Mouse (Mus musculus): Measurements from ENCODE around the gene Dolpp1. TPM values are rescaled to one million over a fixed set of nuclear protein-coding genes. Genes with fewer than 3 reads are reported as not detected.
"Not testable (repeated sequence)": the region's sequence is repeated elsewhere in the genome, so short reads cannot be mapped to it uniquely, and the experiment has no call there.

The Dolpp1 gene
- polyA plus RNA-seq, 1 experiment = not detected

- no peak for TF ChIP-seq CTCF (IDR thresholded peaks at IDR 0.05; ENCODE audit: insufficient read depth, low read depth, low read length)
- TF ChIP-seq POLR2A (IDR thresholded peaks at IDR 0.05; ENCODE audit: insufficient read depth, low read depth, low read length) = 0 out of 2 replicates have a peak, but pooled peaks have one; percentile 28
- peaks cover 31% of the 10 kb centered on the region for H3K4me1 ChIP-seq (ENCODE audit: control insufficient read depth, insufficient read depth, low read length)
- peak overlapping the region; percentile 66 for H3K27ac ChIP-seq (ENCODE audit: insufficient read depth, low read depth, low read length)
- 39% methylated on average over 16 of the region's 16 CpGs for WGBS
- H3K4me3 ChIP-seq (ENCODE audit: insufficient read depth, low read depth, low read length) = peak overlapping the region; percentile 46
Measured at GRCm38 (mm10) chr2:30413038-30413973, 21.3 kb downstream of the Dolpp1 start.

DNA sequence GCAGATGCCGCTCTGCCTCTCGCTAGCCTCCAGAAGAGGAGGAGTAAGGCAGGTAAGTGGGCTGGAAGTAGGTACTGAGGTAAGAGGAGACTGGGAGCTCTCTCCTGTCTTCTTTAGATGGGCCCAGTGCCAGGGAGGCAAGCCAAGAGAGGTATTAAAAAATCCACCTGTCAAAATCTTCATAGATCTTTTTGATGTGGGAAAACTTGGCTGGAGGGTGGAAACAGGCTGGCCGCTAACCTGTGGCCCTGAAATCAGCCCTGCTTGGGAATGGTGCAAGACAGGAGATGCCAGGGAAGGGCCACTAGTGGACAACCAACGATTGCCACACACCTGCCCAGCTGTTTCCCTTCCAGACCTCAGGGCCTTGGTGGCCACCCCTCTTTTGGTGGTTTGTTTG lies 22.0 kb downstream of the Dolpp1 start:
- 69% methylated on average over 4 of the region's 4 CpGs for WGBS
- Histone ChIP-seq H3K4me1 (ENCODE audit: control insufficient read depth, insufficient read depth, low read length) (peaks cover 36% of the 10 kb centered on the region), H3K4me3 (ENCODE audit: insufficient read depth, low read depth, low read length) (peak overlapping the region; percentile 46), H3K27ac (ENCODE audit: insufficient read depth, low read depth, low read length) (peak overlapping the region; percentile 66)
- TF ChIP-seq CTCF (IDR thresholded peaks at IDR 0.05; ENCODE audit: insufficient read depth, low read depth, low read length) (no peak), POLR2A (IDR thresholded peaks at IDR 0.05; ENCODE audit: insufficient read depth, low read depth, low read length) (no peak)

DNA sequence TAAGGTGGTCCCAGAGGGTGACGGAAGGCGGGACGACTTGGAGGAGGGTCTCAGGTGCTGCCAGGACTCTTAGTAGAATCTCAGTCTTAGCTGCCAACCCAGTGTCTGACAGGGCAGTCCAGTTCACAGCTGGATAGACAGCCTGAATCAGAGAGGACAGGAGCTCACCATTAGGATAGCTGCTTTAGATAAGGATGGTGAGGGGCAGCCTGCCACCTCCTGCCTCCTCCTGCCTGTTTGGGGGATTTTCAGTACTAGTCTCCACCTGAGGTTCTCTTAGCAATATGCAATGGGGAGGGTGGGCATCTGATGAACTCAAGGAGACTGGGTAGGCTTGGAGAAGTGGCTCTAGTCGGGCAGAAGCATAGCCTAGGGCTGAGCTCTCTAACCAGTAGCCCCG lies 22.6 kb downstream of the Dolpp1 start:
- TF ChIP-seq CTCF (IDR thresholded peaks at IDR 0.05; ENCODE audit: insufficient read depth, low read depth, low read length) = no peak
- no peak for TF ChIP-seq POLR2A (IDR thresholded peaks at IDR 0.05; ENCODE audit: insufficient read depth, low read depth, low read length)
- WGBS = 46% methylated on average over 5 of the region's 5 CpGs
- peak overlapping the region; percentile 63 for H3K4me3 ChIP-seq (ENCODE audit: insufficient read depth, low read depth, low read length)
- H3K4me1 ChIP-seq (ENCODE audit: control insufficient read depth, insufficient read depth, low read length) = peaks cover 37% of the 10 kb centered on the region
- H3K27ac ChIP-seq (ENCODE audit: insufficient read depth, low read depth, low read length) = peak overlapping the region; percentile 94

GRCm38 (mm10) chr2:30415157-30415935 lies 23.3 kb downstream of the Dolpp1 start, which contains the start of gene Crat:
TSS of gene Crat (minus strand) at chr2:30415813.
- TF ChIP-seq CTCF (IDR thresholded peaks at IDR 0.05; ENCODE audit: insufficient read depth, low read depth, low read length) = peak; percentile 16; the same call in 1 of the 2 replicates
- TF ChIP-seq POLR2A (IDR thresholded peaks at IDR 0.05; ENCODE audit: insufficient read depth, low read depth, low read length) = peak; percentile 57
- peaks cover 35% of the 10 kb centered on the region for H3K4me1 ChIP-seq (ENCODE audit: control insufficient read depth, insufficient read depth, low read length)
- peak within 1 kb of the TSS; percentile 94 for H3K27ac ChIP-seq (ENCODE audit: insufficient read depth, low read depth, low read length)
- peak within 1 kb of the TSS; percentile 63 for H3K4me3 ChIP-seq (ENCODE audit: insufficient read depth, low read depth, low read length)
- 1% methylated on average over 57 of the region's 58 CpGs for WGBS

DNA sequence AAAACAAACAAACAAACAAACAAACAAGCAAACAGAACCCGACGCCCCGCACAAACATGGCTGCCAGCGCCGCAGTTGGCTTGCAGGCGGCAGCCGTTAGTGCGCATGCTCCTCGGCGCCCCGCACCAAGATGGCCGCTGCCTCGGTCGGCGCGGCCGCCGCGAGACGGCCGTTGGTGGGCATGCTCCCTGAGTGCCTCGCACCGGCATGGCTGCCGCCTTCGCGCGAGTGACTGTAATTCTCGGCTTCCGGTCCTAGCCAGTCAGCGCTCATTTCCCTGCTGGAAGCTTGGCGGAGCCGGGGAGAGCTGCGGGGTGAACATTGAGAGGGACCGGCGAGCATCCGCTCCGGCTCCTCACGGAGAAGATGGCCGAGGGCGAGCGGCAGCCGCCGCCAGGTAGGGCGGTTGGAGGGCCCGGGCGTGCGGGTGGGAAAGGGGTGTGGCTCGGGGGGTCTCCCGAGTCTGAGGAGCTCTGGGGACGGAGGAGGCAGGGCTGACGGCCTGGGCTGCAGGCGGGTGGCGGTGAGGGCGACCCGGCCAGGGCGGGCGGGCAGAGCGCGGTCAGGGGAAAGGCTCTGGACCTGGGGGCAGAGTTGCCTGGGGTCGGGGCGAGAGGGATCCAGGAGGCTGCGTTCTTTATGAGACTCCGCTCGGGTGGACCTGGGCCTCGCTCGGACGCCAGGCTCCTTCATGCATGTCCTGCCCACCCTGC lies 24.0 kb downstream of the Dolpp1 start, which contains the start of gene Ptpa:
TSS of gene Ptpa (plus strand) at position 104 of the 713 bp plus-strand sequence.
- peak within 1 kb of the TSS; percentile 63 for H3K4me3 ChIP-seq (ENCODE audit: insufficient read depth, low read depth, low read length)
- H3K4me1 ChIP-seq (ENCODE audit: control insufficient read depth, insufficient read depth, low read length) = peaks cover 37% of the 10 kb centered on the region
- H3K27ac ChIP-seq (ENCODE audit: insufficient read depth, low read depth, low read length) = peak within 1 kb of the TSS; percentile 94
- TF ChIP-seq POLR2A (IDR thresholded peaks at IDR 0.05; ENCODE audit: insufficient read depth, low read depth, low read length) = peak; percentile 67; the same call in 1 of the 2 replicates
- TF ChIP-seq CTCF (IDR thresholded peaks at IDR 0.05; ENCODE audit: insufficient read depth, low read depth, low read length) = no peak
- under 1% methylated on average over 66 of the region's 67 CpGs for WGBS

GRCm38 (mm10) chr2:30416649-30416965 lies 24.6 kb downstream of the Dolpp1 start:
- TF ChIP-seq POLR2A (IDR thresholded peaks at IDR 0.05; ENCODE audit: insufficient read depth, low read depth, low read length) = no peak
- TF ChIP-seq CTCF (IDR thresholded peaks at IDR 0.05; ENCODE audit: insufficient read depth, low read depth, low read length) = no peak
- WGBS = 0% methylated on average over 7 of the region's 7 CpGs
- H3K4me1 ChIP-seq (ENCODE audit: control insufficient read depth, insufficient read depth, low read length) = peaks cover 37% of the 10 kb centered on the region
- H3K4me3 ChIP-seq (ENCODE audit: insufficient read depth, low read depth, low read length) = peak overlapping the region; percentile 63
- peak overlapping the region; percentile 81 for H3K27ac ChIP-seq (ENCODE audit: insufficient read depth, low read depth, low read length)

DNA sequence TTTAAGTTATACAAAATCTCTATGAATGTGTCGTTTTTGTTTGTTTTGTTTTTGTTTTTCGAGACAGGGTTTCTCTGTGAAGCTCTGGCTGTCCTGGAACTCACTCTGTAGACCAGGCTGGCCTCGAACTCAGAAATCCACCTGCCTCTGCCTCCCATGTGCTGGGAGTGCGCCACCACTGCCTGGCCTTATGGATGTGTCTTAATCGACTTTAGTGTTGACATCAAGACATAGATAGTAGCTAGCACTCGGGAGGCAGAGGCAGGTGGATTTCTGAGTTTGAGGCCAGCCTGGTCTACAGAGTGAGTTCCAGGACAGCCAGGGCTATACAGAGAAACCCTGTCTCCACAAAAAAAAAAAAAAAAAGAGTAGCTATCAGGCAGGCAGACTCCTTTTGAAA lies 25.1 kb downstream of the Dolpp1 start:
- not testable (repeated sequence) for H3K27ac ChIP-seq (ENCODE audit: insufficient read depth, low read depth, low read length); H3K4me3 ChIP-seq (ENCODE audit: insufficient read depth, low read depth, low read length)
- H3K4me1 ChIP-seq (ENCODE audit: control insufficient read depth, insufficient read depth, low read length) = peaks cover 37% of the 10 kb centered on the region
- WGBS = 67% methylated on average over 6 of the region's 6 CpGs

DNA sequence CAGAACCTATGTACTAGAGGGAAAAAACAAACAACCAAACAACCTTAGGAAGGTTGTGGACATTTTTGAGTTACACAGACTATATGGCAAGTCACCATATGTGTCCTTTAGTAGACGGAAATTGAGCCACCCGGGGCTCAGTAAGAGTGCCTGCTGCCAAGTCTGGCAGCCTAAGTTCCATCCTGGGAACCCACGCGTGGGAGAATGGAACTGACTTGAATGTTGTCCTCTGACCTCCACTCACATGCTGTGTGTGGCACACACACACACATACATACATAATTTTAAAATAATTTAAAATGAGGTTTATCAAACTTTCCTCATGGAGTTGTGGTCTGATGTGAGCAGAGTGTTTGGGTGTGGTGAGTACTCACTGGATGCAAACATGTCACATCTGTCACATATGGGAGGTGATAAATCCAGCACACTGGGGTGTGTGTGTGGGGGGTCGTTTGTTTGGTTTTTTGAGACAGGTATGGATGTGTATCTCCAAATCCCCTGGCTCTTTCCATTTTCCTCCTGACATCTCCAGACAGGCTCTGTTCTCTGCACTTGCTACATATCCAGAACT lies 25.6 kb downstream of the Dolpp1 start:
- TF ChIP-seq CTCF (IDR thresholded peaks at IDR 0.05; ENCODE audit: insufficient read depth, low read depth, low read length) (no peak), POLR2A (IDR thresholded peaks at IDR 0.05; ENCODE audit: insufficient read depth, low read depth, low read length) (no peak)
- H3K27ac ChIP-seq (ENCODE audit: insufficient read depth, low read depth, low read length) = no peak overlapping the region
- peaks cover 34% of the 10 kb centered on the region for H3K4me1 ChIP-seq (ENCODE audit: control insufficient read depth, insufficient read depth, low read length)
- H3K4me3 ChIP-seq (ENCODE audit: insufficient read depth, low read depth, low read length) = no peak overlapping the region
- WGBS = 60% methylated on average over 5 of the region's 5 CpGs

Data from olfactory bulb, adult 2 months (tissue).